Mouse (Mus musculus) layer of hippocampus, adult 9-10 months (tissue): Measurements from ENCODE around the gene Fbxw7.

ENCODE experiments used
- DNase-seq: peaks from one replicate; pipeline ENCODE4 v3.0.0; 2022; ENCODE audit warnings: low spot score

The Fbxw7 gene

GRCm38 (mm10) chr3:84890983-84891382, 75.9 kb downstream of the Fbxw7 start:
- DNase-seq, result no peak

GRCm38 (mm10) chr3:84897952-84898351, 82.9 kb downstream of the Fbxw7 start:
- no peak for DNase-seq

DNA sequence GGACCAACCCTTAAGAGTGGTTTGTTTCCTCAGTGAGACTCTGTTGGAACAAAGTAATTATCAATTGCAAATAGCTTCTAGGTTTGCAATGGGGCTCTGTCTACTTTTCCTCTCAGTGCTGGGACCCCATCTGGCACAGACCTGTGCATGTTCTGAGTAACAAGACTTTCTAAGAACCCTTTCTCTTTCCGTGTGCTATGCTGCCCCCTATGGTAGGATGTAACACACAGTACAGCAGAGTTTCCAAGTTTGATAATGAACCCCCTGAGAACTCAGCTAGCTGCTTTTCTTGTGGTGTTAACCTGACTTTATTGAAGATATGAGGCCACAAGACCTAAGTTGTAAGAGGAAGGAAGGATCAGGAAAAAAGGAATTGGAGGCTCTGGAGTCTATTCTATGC, 91.5 kb downstream of the Fbxw7 start:
- no peak for DNase-seq

GRCm38 (mm10) chr3:84914284-84914683, 99.2 kb downstream of the Fbxw7 start:
- DNase-seq, result no peak

DNA sequence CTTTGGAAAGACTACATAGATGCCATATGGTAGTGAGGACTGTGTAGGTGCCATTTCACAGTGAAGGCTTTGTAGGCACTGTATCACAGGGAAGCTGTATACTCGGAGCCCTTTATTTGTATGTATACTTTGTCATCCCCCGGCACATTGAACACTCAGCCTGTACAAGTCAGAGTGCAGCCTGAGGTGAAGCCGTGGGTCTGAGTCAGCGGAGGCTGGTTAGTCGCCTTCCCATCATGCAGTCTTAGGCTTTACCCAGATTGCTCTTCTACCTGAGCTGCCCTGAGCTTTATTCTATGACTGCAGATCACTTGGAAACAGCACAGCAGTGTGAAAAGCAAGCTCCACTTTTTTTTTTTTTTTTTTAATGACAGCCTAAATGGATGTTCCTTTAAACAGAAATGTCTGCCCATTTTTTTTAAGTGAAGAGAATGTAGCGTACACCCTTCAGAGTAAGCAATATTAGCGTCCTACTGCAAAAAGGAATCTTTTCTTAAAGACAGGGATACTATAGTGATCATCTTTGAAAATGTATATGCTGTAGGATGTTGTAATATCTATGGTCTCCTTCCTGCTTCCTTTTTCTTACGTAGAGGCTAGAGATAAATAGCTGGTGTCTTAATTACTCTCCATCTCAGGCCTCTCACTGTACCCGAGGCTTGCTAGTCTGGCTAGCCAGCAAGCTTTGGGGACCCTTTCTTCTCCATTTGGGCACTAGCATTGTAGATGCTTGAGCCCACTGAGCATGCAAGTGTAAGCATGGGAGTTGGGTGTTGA, 103.0 kb downstream of the Fbxw7 start:
- no peak for DNase-seq

- DNase-seq, result peak; percentile 66
Measured at GRCm38 (mm10) chr3:84921704-84922420, 106.8 kb downstream of the Fbxw7 start.

- no peak for DNase-seq
Measured at GRCm38 (mm10) chr3:84923256-84923655, 108.2 kb downstream of the Fbxw7 start.

DNA sequence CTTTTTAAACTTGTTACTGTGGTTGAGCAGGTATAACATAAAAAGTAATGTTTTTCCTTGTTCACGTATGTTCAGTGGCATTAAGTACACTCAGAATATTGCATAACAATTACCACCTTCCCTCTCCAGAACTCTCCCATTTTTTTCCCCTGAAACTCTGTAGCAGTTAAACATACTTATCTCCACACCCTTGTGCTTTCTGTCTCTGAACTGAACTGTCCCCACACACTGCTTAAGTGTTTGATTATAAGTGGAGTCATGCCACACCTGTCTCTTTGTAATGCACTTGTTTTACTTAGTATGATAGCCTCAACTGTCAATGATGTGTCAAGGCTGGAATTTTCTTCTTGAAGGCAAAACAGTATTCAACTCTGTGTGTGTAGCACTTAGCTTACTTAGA, 108.6 kb downstream of the Fbxw7 start:
- DNase-seq, result no peak

DNA sequence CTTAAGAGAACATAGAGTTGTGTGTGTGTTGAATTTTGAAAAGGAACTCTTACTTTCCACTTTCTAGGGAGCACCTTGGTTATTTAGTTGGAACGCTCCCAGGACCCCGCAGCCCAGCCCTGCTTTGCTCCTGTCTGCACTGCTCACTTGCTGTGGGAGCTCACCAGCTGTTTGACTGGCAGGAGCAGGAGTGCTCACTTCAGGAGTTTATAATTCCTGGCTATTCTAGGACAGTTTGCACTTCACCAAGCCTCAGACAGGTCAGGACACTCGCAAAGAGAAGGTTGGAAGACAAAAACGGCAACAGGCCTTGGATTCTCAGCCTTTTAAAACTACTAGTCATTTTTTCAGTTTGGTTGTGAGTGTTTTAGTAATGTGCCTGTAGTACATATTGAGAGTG, 110.2 kb downstream of the Fbxw7 start:
- DNase-seq, result no peak

GRCm38 (mm10) chr3:84926140-84926539, 111.1 kb downstream of the Fbxw7 start:
- no peak for DNase-seq

- DNase-seq, result no peak
Measured at GRCm38 (mm10) chr3:84927168-84927794, 112.2 kb downstream of the Fbxw7 start.

DNA sequence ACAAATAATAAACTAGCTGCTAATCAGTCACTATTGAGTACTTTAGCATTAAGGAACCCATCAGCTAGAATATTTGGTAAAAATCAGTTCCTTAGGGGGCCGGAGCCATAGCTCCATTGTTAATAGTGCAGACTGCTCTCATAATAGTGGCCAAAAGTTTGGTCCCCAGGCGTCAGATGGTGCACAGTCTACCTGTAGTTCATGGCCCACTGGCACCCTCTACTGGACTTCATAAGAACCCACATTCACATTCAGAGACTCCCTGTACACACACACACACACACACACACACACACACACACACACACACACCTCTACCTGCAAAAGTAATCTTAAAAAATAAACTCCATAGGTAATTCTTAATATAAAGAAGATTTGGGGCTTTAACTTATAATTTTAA, 112.8 kb downstream of the Fbxw7 start:
- DNase-seq, result no peak

GRCm38 (mm10) chr3:84929171-84929570, 114.1 kb downstream of the Fbxw7 start:
- DNase-seq, result no peak

DNA sequence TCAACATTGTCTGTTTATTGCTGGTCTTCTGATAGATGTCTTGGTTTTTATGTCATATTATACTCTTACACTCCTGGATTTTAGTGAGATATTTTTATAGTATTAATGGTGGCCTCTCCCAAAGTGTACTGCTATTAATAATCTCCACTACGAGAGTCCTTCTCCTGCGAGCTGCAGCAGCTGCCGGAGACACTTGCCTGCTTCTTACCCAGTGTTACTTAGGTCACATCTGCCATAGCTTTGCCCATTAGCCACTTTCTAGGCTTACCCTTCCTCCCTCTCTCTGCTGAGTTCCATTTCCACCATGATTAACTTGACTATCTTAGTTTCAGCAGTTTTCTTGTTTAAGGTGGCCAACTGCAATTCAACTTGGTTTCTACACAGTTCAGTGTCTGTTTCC, 115.6 kb downstream of the Fbxw7 start:
- DNase-seq, result no peak

- no peak for DNase-seq
Measured at GRCm38 (mm10) chr3:84935729-84936128, 120.7 kb downstream of the Fbxw7 start.

DNA sequence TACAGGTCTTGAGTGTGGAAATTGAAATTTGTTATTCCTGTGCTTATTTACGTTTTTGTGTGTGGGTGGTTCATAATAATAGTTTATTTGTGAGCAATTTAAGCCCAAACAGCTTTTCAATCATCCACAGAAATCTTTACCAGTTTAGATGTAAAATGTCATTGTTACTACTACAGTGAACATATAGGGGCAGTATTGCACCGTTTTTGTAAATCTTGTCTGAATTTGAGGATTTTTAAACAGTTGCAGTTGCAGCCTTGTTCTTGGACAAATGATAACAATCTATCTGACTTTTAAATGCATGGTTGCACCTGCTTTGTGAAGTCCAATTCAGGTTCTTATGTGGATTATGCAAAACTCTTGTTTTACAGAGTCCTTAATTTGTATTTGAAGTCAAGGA, 121.2 kb downstream of the Fbxw7 start:
- no peak for DNase-seq

GRCm38 (mm10) chr3:84936956-84937355, 121.9 kb downstream of the Fbxw7 start:
- no peak for DNase-seq

DNA sequence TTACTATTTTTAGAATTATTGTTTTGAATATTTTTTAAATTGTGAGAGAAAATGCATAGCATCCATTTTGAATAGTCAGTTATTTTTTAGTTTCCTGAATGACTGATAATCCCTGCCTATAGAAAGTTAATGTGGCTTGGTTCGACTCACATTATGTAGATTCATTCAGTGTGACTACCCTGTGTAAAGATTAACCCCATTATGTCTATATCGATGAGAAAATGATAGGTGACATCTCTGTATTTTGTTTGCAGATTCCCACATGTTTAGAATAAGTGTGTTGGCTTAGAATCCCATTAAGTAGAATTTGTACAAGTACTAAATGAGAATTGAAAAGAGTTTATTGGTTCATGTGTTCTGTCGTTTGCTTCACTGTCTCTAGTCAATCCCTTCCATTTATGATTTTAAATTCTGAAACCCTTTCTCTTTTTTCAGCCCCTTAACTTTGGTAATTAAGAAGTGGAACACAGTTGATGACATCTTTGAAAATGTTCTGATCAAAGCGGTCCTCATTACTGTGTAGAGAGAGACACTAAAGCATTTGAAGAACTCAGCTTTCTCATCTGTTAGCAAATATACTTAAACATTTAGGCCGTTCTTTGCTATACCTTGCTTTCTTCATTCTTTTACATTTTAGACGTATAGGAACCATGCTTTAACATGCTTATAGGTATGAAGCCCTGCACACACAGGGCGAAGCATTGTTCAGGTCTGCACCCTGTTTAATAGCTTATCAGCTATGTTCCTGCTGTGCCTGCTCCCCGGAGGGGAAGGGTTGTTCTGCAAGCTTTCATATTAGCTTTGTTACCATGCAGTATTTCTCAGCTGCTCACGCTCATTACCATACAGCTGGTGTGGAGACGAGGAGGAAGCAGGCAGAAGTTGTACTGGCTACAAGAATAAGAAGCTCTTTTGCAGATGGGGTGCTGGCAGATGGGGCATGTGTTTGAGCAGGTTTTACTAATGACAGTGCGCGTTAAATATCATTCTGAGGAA, 122.6 kb downstream of the Fbxw7 start:
- DNase-seq, result no peak

- no peak for DNase-seq
Measured at GRCm38 (mm10) chr3:84944933-84945332, 129.9 kb downstream of the Fbxw7 start.

DNA sequence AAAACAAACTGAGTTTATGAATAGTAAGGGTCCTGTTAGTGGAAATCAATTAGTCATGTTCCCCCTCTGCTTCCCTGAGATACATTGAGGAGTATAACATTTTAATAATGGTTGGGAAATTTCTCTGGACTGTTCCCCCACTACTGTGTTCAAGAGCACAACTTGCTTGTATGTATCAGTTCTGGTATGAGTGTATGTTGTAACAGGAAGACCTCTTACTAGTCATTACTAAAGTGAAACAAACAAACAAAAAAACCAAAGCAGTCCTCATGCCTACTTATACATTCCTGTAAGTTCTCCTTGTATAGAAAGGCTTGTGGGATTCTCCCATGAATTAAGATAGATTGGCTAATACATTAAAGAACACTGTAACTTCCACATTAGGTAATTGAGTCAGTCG, 131.3 kb downstream of the Fbxw7 start:
- no peak for DNase-seq

- no peak for DNase-seq
Measured at GRCm38 (mm10) chr3:84949387-84949786, 134.3 kb downstream of the Fbxw7 start.

- DNase-seq, result no peak
Measured at GRCm38 (mm10) chr3:84951698-84952097, 136.6 kb downstream of the Fbxw7 start.
